Mouse (Mus musculus) hindbrain, embryonic 14.5 days (tissue): ENCODE data around the gene Zbtb25. TPM values are rescaled to one million over a fixed set of nuclear protein-coding genes. Genes with fewer than 3 reads are reported as not detected.
A peak's percentile ranks its signal among the peaks of the same experiment; 100 is the strongest.

ENCODE experiments used
- ATAC-seq: fragments of 200-750 bp; cut with Nextera tagmentation; 2 replicates; pipeline ENCODE4 v1.8.0; 2017; ENCODE audit warnings: moderate number of reproducible peaks, mild to moderate bottlenecking, moderate TSS enrichment, moderate library complexity; ENCODE audit not compliant: low FRiP score
- DNase-seq: peaks from one replicate; pipeline ENCODE4 v3.0.0-alpha.2; 2015; ENCODE audit warnings: low spot score
- H3K27ac ChIP-seq: fragments of 300-500 bp; sonication (generic); 2 replicates; pipeline ENCODE4 v1.5.1; 2014; ENCODE audit warnings: mild to moderate bottlenecking, moderate library complexity
- H3K27me3 ChIP-seq: fragments of 300-500 bp; sonication (generic); 2 replicates; pipeline ENCODE4 v1.6.1; 2014; ENCODE audit warnings: mild to moderate bottlenecking, low read length, mixed read lengths; ENCODE audit not compliant: control insufficient read depth, insufficient read depth
- H3K36me3 ChIP-seq: fragments of 300-500 bp; sonication (generic); replicated peaks from 2 replicates; pipeline ENCODE4 v1.6.1; 2014; ENCODE audit not compliant: control insufficient read depth, insufficient read depth
- H3K4me1 ChIP-seq: fragments of 300-500 bp; sonication (generic); replicated peaks from 2 replicates; pipeline ENCODE4 v1.6.1; 2014; ENCODE audit warnings: antibody characterized with exemption, low read length, mixed read lengths; ENCODE audit not compliant: control insufficient read depth, insufficient read depth
- H3K4me2 ChIP-seq: fragments of 300-500 bp; sonication (generic); replicated peaks from 2 replicates; pipeline ENCODE4 v1.6.1; 2014; ENCODE audit warnings: mild to moderate bottlenecking, moderate library complexity
- H3K4me3 ChIP-seq: fragments of 300-500 bp; sonication (generic); replicated peaks from 2 replicates; pipeline ENCODE4 v1.5.1; 2014; ENCODE audit warnings: mild to moderate bottlenecking, low read length
- H3K9ac ChIP-seq: fragments of 300-500 bp; sonication (generic); 2 replicates; pipeline ENCODE4 v1.6.1; 2014
- H3K9me3 ChIP-seq: fragments of 300-500 bp; sonication (generic); 2 replicates; pipeline ENCODE4 v1.6.1; 2016; ENCODE audit warnings: low read length; ENCODE audit not compliant: control insufficient read depth
- WGBS: fragments of 180-500 bp; shearing (Covaris S2); extraction: QIAGEN DNeasy Blood & Tissue Kit; methylation state at CpG from one replicate; pipeline ENCODE4 v1.1.7; 2014; 5-methylcytosine and 5-hydroxymethylcytosine counted together
- polyA plus RNA-seq: library from polyadenylated mRNA; unstranded; fragments of >200 nt; fragmentation: Nextera tagmentation; extraction: Ambion mirVana; gene quantifications from 2 replicates; pipeline ENCODE4 v1.2.1, GENCODE M21; 2014

The Zbtb25 gene
- polyA plus RNA-seq, 1 experiment from 2014 or later = 16.0 TPM

DNA sequence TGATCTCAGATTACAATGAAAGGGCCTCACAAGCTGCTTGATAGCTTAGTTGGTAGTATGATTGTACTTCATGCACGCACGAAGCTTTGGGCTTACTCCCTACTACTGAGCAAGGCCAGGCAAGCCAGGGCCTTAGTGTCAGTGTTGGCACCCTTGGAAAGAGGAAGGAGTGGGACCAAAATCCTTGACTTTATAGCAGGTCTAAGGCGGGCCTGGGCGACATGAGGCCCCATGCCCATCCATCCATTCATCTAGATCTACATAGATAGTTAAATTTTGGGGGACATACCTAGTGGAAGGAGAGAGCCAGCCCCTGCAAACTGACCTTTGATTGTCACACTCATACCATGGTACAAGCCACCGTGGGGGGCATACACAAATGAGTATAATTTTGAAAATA lies 61.0 kb downstream of the Zbtb25 start:
- peaks cover 23% of the 10 kb centered on the region for H3K36me3 ChIP-seq
- 0 out of 2 replicates have a peak overlapping the region, but pooled peaks have one; percentile 5 for H3K27ac ChIP-seq
- DNase-seq = no peak
- no peak overlapping the region for H3K4me3 ChIP-seq
- H3K4me1 ChIP-seq = peaks cover 18% of the 10 kb centered on the region; the same call in 1 of the 2 replicates
- no peak overlapping the region for H3K9ac ChIP-seq
- no peak for ATAC-seq
- H3K27me3 ChIP-seq = no peaks in the 10 kb centered on the region
- H3K4me2 ChIP-seq = no peak overlapping the region
- 92% methylated on average over 5 of the region's 5 CpGs for WGBS
- no peaks in the 10 kb centered on the region for H3K9me3 ChIP-seq

DNA sequence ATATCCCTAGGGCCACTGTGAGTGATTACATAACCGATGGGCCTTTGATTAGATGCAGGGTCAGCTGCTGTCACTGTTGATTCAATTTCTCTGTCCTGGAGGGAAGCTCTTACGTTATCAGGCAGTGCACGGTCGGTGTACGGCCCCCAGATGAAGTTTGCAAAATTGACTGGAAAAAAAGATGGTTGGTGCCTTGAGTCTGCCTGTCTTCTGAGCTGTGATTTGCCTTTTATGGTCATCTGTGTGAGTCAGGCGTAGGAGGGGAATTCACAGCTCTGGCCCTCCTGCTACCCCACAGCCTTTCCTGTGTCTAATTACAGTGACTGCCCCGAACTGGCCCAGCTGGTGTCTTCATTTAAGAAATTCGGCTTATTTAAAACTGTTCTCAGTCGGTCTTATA lies 61.4 kb downstream of the Zbtb25 start:
- no peaks in the 10 kb centered on the region for H3K27me3 ChIP-seq
- no peaks in the 10 kb centered on the region for H3K9me3 ChIP-seq
- H3K4me1 ChIP-seq = peaks cover 18% of the 10 kb centered on the region; the same call in 1 of the 2 replicates
- WGBS = 40% methylated on average over 9 of the region's 9 CpGs
- DNase-seq (no peak), ATAC-seq (no peak)
- H3K4me3 ChIP-seq = no peak overlapping the region
- H3K9ac ChIP-seq = no peak overlapping the region
- H3K27ac ChIP-seq = 0 out of 2 replicates have a peak overlapping the region, but pooled peaks have one; percentile 5
- peaks cover 27% of the 10 kb centered on the region for H3K36me3 ChIP-seq
- no peak overlapping the region for H3K4me2 ChIP-seq

DNA sequence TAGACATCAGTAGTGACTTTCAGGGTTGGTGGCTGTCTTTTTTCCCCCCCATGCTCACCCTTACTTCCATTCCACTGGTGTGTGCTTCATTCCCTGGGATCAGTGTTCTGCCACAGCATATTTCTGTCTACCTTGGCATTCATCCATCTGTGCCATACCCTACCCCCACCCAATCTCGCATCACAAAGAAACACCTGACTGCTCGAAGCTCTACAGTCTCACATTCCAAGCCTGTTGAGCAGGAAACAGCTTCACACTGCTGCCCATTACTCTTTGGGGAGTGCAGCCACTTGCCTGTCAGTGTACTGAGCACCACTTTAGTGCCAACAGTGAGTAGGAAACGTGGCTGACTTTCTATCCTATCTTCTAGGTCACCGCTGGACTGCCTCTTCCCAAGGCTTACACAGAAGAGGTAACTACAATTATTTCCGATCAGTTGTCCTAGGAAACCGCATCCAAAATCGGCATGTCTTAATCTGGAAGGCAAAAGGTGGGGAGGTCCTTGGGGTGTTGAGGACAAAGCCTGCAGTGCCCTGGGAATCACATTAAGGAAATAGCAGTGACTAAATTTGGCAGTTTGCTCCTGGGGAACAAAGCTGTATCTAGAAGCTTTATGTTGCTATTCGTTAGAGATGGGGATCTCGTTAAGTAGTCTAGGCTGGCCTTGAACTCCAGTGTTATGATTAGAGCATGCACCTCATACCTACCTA lies 62.4 kb downstream of the Zbtb25 start:
- Histone ChIP-seq H3K27me3 (no peaks in the 10 kb centered on the region), H3K27ac (no peak overlapping the region), H3K4me3 (no peak overlapping the region), H3K36me3 (peaks cover 24% of the 10 kb centered on the region), H3K9me3 (no peaks in the 10 kb centered on the region), H3K9ac (no peak overlapping the region), H3K4me2 (no peak overlapping the region), H3K4me1 (peaks cover 18% of the 10 kb centered on the region; the same call in 1 of the 2 replicates)
- ATAC-seq (no peak), DNase-seq (no peak)
- WGBS = 72% methylated on average over 9 of the region's 9 CpGs

- no peaks in the 10 kb centered on the region for H3K27me3 ChIP-seq
- no peak overlapping the region for H3K9ac ChIP-seq
- ATAC-seq = no peak
- peaks cover 28% of the 10 kb centered on the region for H3K36me3 ChIP-seq
- no peak for DNase-seq
- H3K9me3 ChIP-seq = no peaks in the 10 kb centered on the region
- H3K4me2 ChIP-seq = no peak overlapping the region
- WGBS = 90% methylated on average over 8 of the region's 8 CpGs
- H3K4me3 ChIP-seq = no peak overlapping the region
- no peak overlapping the region for H3K27ac ChIP-seq
- peaks cover 18% of the 10 kb centered on the region; the same call in 1 of the 2 replicates for H3K4me1 ChIP-seq
These were observed 64.3 kb downstream of the Zbtb25 start for GRCm38 (mm10) chr12:76305107-76305506.

GRCm38 (mm10) chr12:76304199-76304598 lies 65.2 kb downstream of the Zbtb25 start:
- no peaks in the 10 kb centered on the region for H3K27me3 ChIP-seq
- no peaks in the 10 kb centered on the region for H3K9me3 ChIP-seq
- H3K4me1 ChIP-seq = peaks cover 18% of the 10 kb centered on the region; the same call in 1 of the 2 replicates
- H3K4me2 ChIP-seq = no peak overlapping the region
- peaks cover 31% of the 10 kb centered on the region for H3K36me3 ChIP-seq
- H3K9ac ChIP-seq = no peak overlapping the region
- DNase-seq (no peak), ATAC-seq (no peak)
- WGBS = 50% methylated on average over 4 of the region's 4 CpGs
- no peak overlapping the region for H3K4me3 ChIP-seq
- H3K27ac ChIP-seq = peak overlapping the region; percentile 1; the same call in 1 of the 2 replicates

DNA sequence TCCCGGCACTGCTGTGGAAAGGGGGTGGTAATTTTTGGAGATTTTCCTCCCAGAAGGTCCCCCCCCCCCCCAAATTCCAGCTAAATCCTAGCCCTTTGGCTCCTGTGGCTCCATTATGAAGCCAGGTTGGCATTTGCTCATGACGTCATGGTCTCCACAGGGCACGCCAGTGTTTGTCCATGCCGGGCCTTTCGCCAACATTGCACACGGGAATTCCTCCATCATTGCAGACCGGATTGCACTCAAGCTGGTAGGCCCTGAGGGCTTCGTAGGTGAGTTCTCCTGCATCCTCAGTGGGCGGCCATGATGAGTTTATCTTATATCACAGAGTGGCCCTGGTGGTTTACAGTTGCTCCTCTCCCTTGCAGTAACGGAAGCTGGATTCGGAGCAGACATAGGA lies 65.9 kb downstream of the Zbtb25 start:
- H3K27ac ChIP-seq = peak overlapping the region; percentile 1; the same call in 1 of the 2 replicates
- ATAC-seq (no peak), DNase-seq (no peak)

DNA sequence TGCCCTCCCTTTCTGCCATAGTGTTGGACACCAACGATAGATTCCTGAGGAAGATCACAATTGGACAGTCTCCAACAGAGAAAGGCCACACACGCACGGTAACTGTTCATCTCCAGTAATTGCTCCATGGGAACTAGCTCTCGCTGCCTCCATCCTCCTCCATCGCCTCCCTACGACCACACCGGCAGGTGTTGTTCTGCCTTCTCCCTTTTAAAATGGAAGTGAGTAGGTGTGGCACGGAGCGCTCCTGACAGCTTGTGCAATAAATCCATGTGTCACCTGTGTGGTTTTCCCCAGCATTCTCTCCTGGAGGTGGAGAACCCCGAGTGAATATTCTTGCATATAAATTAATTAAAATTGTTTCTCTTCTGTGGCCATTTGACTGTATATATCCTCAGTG lies 69.0 kb downstream of the Zbtb25 start:
- no peak overlapping the region for H3K4me3 ChIP-seq
- 86% methylated on average over 10 of the region's 10 CpGs for WGBS
- H3K9ac ChIP-seq = no peak overlapping the region
- no peak overlapping the region for H3K4me2 ChIP-seq
- H3K36me3 ChIP-seq = peaks cover 47% of the 10 kb centered on the region
- no peak for DNase-seq
- ATAC-seq = no peak
- H3K9me3 ChIP-seq = no peaks in the 10 kb centered on the region
- no peak overlapping the region for H3K27ac ChIP-seq
- H3K4me1 ChIP-seq = peaks cover 3% of the 10 kb centered on the region; the same call in 1 of the 2 replicates
- no peaks in the 10 kb centered on the region for H3K27me3 ChIP-seq

More for the DNA sequence above, 65.9 kb downstream of the Zbtb25 start:
- H3K4me3 ChIP-seq = no peak overlapping the region
- no peak overlapping the region for H3K9ac ChIP-seq
- no peak overlapping the region for H3K4me2 ChIP-seq
- H3K4me1 ChIP-seq = peaks cover 17% of the 10 kb centered on the region; the same call in 1 of the 2 replicates
- peaks cover 38% of the 10 kb centered on the region for H3K36me3 ChIP-seq
- H3K27me3 ChIP-seq = no peaks in the 10 kb centered on the region
- 85% methylated on average over 11 of the region's 11 CpGs for WGBS
- no peaks in the 10 kb centered on the region for H3K9me3 ChIP-seq

DNA sequence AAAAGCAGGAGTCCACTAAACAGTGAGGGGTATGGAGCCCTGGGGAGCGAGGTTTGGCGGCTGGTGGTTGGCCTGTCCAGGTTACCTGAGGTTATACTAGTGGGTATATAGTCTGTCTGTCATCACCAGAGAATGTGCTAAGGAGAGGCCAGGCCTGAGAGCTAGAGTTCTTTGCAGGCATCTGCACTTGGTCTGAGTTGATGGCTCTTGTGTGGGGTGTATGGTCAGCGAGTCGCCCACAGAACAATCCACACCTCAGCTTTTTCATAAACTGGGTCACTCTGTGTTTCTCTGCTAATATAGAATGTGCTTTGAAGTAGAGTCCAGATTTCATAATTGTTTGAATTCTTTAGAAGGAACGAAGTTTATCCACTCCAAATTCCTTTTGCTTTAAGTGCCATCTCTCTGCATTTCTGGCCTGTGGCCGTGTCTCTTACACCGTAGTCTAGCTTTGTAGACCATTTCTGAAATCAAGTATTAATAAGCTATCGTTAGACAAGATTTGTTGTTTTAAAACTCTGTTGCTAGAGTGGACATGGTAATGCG lies 70.0 kb downstream of the Zbtb25 start:
- H3K4me1 ChIP-seq = peaks cover 3% of the 10 kb centered on the region; the same call in 1 of the 2 replicates
- 96% methylated on average over 9 of the region's 9 CpGs for WGBS
- H3K9ac ChIP-seq = no peak overlapping the region
- H3K36me3 ChIP-seq = peaks cover 48% of the 10 kb centered on the region
- H3K4me2 ChIP-seq = no peak overlapping the region
- no peaks in the 10 kb centered on the region for H3K9me3 ChIP-seq
- H3K27ac ChIP-seq = no peak overlapping the region
- H3K27me3 ChIP-seq = no peaks in the 10 kb centered on the region
- ATAC-seq (no peak), DNase-seq (no peak)
- H3K4me3 ChIP-seq = no peak overlapping the region

- ATAC-seq = no peak
- 82% methylated on average over 5 of the region's 5 CpGs for WGBS
These were observed 71.6 kb downstream of the Zbtb25 start for GRCm38 (mm10) chr12:76297830-76298229.

More at GRCm38 (mm10) chr12:76297830-76298229, 71.6 kb downstream of the Zbtb25 start:
- no peak overlapping the region for H3K27ac ChIP-seq
- H3K9me3 ChIP-seq = no peaks in the 10 kb centered on the region
- H3K4me1 ChIP-seq = no peaks in the 10 kb centered on the region
- no peaks in the 10 kb centered on the region for H3K27me3 ChIP-seq
- H3K36me3 ChIP-seq = peaks cover 49% of the 10 kb centered on the region
- no peak overlapping the region for H3K9ac ChIP-seq
- no peak overlapping the region for H3K4me3 ChIP-seq
- DNase-seq = no peak
- H3K4me2 ChIP-seq = no peak overlapping the region
